Mouse (Mus musculus): ENCODE results near the gene Mybphl.

The Mybphl gene

DNA sequence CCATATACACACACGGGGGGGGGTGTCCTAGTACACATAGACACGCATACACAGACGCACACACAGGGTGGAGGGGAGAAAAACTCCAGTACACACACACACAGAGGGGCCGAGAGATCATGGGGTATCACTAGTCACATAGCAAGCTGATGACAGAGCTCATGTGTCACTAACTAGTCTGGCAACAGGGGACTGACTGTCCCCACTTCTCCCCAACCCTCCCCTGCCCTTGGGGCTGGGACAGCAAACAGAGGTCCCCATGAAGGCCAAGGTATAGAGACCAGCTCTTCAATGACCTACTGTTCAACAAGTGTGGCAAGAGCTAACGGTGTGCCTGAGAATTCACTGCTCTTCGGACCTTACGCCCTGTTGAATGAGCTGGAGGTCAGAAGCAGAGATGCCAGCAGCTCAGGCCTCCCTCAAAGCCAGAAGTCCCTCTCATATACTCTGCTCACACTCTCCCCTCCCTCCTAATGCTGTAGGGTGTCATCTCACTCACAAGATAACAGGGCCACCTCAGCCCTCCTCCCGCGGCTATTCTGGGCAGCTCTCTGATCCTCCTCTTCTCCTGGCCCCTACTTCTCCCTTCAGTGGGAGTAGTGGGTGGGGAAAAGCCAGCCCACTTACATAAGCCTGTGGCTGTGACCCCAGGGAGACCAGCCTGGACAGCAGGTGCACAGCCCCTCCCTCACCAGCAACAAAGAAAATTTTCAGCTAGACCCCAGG lies at the start of gene Mybphl:
TSS of gene Mybphl (plus strand) at position 642 of the 726 bp plus-strand sequence.
- no peak for DNase-seq (ENCODE audit: extremely low read depth, low read depth, low spot score)

DNA sequence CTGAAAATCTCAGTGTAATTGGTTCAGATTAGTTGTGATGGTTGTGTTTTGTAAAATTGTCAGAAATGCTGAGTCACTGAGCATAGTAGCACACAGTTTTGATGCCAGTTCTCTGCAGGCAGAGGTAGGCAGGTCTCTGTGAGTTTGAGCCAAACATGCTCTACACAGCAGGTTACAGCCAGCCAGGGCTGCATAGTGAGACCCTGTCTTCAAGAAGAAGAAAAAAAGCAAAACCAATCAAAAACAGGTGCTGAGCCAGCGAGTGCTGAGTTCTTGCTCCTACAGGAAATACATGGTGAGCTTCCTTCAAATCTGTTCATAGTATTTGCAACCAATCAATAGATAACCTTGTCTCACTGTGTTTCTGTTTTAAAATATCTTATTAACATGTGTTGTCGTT lies 46.2 kb upstream of the Mybphl start:
- no peak for DNase-seq (ENCODE audit: extremely low read depth, low read depth, low spot score)

DNA sequence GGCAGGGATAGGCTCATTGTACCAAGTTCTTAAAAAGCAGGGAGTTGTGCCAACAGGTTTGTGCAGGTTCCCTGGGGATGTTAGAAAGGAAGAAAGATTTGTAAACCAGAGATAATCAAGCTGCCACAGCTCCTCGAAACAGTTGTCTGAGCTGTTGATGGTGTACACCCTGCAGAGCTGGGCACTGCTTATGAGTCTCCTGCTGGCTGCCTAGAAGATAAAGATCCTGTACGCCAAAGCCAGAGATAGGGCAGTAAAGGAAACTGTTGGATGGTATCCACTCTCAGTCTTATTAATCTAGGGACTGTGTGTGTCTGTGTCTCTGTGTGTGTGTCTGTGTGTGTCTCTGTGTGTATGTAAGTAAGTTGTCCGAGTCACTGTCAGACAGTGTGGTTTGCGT lies 43.0 kb upstream of the Mybphl start:
- no peak for DNase-seq (ENCODE audit: extremely low read depth, low read depth, low spot score)

DNA sequence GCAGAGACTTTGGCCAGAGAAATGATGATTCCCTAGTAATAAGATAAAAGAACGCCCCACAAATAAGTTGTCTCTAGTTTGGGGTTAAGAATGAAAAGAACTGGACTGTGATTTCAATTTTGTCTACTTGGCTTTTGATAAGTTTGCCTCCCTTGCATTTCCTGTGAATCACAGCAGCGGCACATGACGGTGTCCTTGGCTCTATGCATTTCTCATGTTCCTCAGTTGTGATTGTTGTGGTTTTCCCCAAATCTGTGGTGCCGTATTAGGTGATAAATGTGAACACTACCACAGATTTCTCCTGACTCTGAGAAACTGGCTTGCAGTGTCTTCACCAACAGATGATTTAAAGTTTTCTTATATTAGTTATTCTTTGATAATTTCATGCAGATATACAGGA lies 42.6 kb upstream of the Mybphl start:
- DNase-seq (ENCODE audit: extremely low read depth, low read depth, low spot score), result no peak

DNA sequence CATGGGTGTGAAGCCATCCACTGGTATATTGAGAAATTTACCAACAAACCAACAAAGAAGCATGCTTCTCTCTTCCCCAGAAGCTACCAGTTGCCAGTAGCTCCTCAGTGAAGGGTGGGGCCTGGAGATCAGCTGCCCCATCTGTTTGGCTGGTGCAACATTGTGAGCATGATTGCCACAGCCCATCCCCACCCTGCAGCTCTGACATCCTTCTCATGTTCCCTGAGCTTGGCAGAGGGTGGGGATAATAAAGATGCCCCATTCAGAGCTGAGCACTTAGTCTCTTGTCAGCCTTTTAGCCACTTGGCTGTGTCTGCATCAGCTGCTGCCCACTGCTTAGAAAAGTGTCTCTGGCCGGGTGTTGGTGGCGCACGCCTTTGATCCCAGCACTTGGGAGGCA lies 41.7 kb upstream of the Mybphl start:
- DNase-seq (ENCODE audit: extremely low read depth, low read depth, low spot score), result no peak

DNA sequence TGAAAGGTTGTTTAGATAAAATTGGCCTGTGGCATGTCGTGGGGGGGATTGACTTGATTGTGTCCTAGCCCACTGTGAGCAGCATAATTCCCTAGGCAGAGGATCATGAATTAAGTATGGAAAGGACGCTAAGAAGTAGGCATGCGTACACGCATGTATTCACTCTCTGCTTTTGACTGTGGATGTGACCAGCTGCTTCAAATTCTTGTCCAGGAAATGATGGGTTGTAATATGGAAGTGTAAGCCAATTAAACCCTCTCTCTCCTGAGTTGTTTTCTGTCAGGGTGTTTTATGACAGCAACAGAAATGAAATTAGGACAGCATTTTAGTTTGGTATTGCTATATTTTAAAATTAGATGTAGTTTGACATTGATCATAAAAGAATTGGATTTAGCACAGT lies 39.9 kb upstream of the Mybphl start:
- no peak for DNase-seq (ENCODE audit: extremely low read depth, low read depth, low spot score)

DNA sequence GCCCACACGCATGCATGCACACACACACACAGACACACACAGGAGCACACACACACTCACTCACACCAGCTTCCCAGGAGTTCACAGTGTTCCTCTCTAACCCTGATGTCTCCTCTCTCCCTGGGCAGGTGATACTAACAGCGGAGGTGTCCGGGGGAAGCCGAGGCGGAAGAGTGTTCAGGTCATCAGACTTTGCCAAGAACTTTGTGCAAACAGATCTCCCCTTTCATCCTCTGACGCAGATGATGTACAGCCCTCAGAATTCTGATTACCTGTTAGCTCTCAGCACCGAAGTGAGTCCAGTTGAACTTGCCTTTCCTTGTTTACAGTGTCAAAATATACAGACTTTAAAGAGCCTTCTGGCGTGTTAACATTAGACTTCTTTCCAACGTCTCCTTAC lies 39.2 kb upstream of the Mybphl start:
- DNase-seq (ENCODE audit: extremely low read depth, low read depth, low spot score), result no peak

DNA sequence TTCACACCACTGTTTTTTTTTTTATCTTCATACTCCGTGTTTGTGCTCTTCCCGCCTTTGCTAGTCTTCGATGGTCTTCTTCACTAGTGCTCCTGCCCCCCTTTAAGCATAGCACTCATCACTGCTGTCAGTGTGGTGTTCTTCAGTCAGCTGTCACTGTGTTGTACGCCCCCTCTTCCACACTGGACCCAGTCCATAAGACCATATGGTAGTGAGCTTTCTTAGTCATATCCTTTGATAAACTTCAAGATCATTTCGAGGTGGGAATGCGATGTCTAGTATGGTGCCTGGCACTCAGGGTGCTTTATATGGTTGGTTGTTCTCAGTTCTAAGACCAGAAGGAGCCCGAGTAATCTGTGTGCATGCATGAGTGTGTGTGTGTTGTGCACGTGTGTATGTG lies 37.4 kb upstream of the Mybphl start:
- DNase-seq (ENCODE audit: extremely low read depth, low read depth, low spot score), result no peak

DNA sequence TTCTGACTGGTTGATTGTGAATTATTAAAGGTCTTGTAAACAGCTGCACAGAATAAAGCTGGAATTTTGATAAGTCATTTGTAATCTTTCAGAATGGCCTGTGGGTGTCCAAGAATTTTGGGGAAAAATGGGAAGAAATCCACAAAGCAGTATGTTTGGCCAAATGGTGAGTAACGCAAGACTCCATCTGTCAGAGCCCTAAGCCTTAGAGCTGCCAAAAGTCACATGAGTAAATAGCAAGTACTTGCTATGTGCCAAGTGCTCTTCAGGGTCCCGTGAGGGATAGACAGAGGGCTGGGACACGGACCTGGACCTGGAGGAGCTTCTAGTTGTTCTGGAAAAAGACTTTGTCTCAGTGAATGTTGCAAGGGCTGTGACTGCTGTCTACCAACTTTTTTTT lies 36.8 kb upstream of the Mybphl start:
- no peak for DNase-seq (ENCODE audit: extremely low read depth, low read depth, low spot score)

DNA sequence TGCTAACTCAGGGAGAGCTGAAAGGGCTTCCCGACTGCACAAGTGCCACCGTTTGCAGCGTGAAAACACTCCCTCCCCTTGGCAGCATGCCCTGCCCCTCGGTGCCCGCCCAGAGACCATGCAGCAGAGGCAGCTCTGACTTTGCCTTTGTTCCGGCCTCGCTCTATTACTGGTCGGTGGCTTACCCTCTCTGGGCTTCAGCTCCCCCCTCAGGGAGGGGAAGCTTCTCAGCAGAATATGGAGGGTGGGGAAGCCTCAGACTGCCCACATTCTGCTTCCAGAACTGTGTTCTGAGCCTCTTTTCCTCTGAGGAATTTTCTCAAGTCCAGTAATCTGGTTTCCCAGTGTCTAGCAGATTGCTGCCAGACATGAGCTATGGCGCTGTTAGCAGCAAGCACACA lies 36.3 kb upstream of the Mybphl start:
- no peak for DNase-seq (ENCODE audit: extremely low read depth, low read depth, low spot score)

DNA sequence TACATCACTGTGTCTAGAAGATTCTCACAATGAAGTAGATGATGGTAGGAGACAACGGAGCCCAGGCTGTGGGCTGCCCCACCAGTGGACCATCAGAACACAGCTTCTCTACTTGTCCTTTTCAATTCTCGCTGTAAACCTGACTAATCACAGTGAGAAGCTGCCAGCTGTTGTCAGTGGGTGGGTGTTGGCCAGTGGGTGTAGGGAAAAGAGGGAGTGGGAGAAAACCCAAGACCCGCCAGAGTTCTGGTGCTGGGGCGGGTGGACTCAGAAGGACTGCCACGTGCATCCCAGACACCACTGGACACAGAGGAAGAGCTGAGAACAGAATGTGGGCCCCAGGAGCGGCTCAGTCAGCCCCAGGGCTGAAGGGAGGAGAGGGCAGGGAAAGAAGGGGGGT lies 33.9 kb upstream of the Mybphl start:
- no peak for DNase-seq (ENCODE audit: extremely low read depth, low read depth, low spot score)

DNA sequence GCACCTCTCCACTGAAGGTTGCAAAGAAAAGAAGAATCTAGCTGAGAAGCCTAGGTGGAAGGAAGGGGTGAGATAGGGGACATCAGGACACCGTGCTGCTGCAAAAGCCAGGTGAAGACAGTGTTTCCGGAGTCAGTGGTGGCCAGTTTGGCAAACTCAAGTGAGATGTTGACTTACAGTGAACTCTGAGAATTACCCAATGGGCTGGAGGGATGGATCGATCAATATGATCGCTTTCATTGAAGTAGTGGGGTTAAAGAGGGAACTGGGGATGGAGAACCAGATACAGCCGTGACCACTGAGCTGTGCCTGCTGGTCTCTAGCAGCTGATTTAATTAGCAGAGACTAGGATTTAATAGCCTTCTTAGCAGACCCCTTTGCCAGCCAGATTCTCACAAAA lies 27.8 kb upstream of the Mybphl start:
- DNase-seq (ENCODE audit: extremely low read depth, low read depth, low spot score), result no peak

DNA sequence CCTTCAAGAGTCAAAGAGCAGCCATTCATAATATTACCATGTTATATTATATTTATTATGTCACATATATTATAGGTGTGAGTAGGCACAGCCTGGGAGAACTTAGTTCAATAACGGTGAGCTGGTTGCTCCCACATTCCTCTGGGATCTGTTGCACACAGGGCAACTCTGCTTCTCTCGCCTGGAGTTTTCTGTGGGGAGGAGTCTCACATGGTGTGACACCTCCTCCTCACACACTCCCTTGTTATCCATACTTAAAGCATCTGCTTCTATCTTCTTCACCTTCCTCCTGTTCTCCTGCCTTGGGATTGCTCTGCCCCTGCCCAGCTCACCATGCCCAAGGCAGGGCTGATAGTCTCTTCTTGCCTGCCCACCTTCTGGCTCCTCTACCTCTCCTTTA lies 23.7 kb upstream of the Mybphl start:
- no peak for DNase-seq (ENCODE audit: extremely low read depth, low read depth, low spot score)

DNA sequence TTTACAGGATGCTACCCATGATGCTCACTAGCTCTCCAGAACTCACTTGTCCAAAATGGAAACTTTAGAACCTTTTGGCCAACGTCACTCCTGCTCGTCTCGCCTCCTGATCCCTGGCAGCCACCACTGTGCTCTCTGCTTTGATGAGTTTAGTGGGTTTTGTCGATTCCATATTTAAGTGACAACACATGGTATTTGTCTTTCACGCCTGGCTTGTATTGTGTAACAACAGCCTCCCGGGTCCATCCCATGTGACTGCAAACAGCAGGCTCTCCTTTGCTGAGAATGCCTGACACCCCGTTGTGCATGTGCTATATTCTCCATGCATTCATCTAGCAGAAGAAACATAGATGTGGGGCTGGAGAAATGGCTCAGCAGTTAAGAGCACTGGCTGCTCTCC lies 22.5 kb upstream of the Mybphl start:
- DNase-seq (ENCODE audit: extremely low read depth, low read depth, low spot score), result no peak

DNA sequence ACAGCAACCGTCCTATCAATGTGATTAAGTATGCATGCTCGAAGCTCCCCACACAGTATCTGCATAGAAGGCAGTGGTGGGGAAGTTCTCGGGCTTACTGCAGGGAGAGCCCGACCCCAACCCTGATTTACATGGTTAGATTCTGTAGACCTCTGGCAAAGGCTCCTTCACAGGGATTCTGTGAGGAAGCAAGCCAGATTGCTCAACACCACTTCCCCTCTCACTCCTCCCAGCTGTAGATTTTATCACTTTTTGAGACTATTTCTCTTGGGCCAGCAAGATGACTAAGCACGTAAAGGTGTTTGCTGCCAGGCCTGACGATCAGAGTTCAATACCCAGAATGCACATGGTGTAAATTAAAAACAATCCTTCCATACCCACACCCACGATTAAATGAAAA lies 18.9 kb upstream of the Mybphl start:
- peak; percentile 31 for DNase-seq (ENCODE audit: extremely low read depth, low read depth, low spot score)

DNA sequence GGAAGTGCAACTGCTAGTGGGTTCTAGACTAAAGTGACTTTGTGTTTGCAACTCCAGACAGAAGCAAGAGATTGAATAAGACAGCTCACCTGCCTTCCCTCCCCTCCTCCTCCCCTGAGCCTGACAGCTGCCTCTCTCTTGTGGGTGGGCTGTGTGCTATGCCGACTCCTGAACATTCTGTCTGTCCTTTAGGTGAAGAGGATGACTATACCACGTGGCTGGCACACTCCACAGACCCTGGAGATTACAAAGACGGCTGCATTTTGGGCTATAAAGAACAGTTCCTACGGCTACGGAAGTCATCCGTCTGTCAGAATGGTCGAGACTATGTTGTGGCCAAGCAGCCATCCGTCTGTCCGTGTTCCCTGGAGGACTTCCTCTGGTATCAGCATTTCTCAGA lies 16.3 kb upstream of the Mybphl start:
- DNase-seq (ENCODE audit: extremely low read depth, low read depth, low spot score), result no peak

DNA sequence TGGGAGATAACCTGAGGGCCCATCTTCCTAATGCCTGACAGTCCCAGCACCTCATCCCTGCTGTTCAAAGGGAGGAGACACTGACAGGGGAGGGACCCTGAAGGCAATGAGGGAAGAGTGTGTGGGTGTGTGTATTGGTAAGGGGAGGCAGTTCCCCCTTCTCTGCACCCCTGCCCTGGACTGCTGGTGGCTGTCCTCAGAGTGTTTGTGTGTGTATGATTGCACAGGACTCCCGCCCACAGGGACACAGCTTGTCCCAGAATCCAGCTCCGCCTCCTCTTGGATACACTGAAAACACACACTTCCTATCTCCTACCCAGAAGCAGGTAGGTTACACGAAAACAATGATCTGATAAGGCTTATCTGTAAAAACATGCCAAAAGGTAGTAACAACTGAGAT lies 9.5 kb upstream of the Mybphl start:
- no peak for DNase-seq (ENCODE audit: extremely low read depth, low read depth, low spot score)

DNA sequence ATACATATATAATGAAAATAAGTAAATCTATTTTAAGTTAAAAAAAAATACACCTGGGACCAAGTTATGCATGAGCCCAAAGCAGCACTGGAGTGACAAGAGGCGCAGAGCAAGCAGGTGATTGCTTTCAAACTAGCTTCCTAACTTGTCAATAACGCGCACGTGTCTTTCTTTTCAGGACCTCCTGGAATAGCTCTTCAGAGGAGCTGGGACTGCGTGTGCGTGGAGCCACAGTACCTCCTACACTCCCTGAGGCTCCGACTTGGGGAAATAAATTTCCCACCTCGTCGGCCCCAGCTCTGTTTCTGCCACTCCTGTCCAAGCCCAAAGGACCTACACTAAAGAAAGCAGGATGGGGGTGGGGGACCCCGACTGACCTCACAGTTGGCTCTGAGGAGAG lies 7.7 kb upstream of the Mybphl start:
- no peak for DNase-seq (ENCODE audit: extremely low read depth, low read depth, low spot score)

DNA sequence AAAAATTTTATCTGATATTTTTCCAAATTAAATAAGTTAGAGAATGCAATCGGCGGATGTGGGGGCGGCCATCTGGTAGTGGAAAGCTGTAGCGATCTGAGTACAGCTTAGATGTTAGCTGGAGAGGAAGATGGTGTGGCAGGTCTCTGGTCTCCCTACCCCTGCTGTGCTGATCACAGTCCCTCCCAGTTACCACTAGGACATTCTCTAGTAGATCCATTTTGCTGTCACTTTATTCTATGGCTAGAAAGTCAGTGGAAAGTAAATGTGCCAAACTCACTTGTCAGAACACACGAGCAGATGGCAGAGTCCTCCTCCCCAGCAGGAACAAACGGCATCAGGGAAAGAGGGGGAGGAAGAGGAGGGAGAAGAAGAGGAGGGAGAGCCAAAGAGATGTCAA lies 6.3 kb upstream of the Mybphl start:
- no peak for DNase-seq (ENCODE audit: extremely low read depth, low read depth, low spot score)

DNA sequence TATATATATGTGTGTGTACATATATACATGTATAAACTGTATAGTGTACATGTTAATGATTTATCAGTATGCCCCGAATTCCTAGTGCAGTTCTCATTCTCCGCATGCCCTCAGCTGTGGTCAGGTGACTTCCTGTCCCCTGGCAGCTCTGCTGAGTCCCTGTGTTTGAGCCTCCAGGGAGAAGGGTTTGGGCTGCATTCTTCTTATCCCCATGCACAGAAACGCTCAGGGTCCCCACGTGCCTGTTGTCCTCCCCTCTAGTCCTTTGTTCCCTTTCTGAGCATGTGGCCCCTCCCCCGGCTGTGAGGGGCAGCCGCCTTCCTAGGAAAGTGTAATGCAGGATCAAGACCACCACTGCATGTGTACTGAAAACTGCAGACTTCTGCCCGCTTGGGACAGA lies 3.8 kb upstream of the Mybphl start:
- DNase-seq (ENCODE audit: extremely low read depth, low read depth, low spot score), result no peak

DNA sequence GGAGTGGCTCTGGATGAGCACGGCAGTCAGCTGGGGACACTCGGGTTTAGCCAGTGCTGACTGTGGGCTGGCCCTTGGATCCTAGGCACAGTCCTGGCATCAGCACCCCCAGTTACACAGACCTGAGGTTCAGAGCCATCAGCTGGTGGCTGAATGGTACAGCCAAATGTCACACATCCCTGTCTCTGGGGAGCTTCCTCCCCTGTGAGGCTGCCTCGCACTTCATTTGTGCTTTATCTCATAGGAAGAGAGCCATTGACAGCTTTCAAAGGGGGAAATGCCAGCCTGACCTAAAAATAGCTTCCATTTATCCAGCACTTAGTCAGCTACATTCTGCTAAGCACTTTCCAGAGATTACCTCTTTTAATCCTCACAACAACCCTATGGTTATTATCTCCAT lies 1.1 kb upstream of the Mybphl start:
- no peak for DNase-seq (ENCODE audit: extremely low read depth, low read depth, low spot score)

DNA sequence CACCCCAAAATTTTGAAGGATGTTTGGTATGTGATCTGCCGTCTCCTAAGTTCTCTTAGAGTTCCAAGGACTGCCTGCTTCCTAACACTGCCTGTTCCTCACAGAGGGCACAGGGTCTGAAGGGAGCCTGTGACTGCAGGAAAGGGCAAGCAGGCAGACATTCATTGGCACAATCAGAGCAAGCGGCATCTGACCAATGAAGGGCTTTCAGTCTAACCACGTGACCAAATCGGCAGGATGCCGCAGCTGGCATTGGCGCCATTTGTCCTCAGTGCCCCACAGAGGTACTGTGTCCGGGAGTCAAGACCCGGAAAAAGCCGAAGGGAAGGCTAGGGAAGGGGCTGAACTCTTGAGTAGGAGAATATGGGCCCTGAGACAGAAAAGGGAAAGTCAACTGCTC lies 2.5 kb downstream of the Mybphl start:
- DNase-seq (ENCODE audit: extremely low read depth, low read depth, low spot score), result no peak

DNA sequence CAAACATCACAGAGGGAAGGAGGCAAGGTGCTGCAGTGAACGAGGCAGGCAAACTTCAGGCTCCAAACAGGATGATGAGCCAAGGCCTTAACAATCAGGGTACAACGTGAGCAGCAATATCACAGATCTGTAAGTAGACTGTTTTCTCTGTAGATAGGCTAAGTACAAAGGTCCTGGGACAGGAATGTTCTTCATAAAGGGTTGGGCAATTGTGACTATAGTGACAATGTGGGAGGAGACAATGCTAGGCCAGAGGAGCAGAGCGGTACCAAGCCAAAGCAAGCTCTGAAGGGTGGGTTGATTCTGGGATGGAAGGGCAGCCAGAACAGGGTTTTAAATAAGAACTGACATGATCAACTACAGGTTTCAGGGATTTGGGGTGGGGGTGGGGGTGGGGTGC lies 3.1 kb downstream of the Mybphl start:
- no peak for DNase-seq (ENCODE audit: extremely low read depth, low read depth, low spot score)

DNA sequence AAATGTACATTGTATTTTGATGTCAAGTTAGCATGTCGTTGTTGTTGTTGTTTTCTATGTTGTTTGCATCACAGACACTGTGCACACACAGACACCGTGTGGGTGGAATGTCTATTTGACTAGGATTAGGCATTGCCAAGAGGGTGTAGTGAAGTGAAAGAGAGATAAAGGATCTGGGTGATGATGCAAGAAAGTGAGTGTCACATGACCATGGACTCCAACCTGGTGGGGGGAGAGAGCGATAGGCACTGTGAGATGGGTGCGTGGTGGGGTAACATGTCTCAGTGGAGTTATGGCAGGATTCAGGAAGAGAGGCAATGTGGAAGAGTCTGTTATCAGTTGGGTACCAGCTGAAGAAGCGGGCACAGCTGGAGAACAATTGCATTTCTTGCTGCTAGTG lies 4.0 kb downstream of the Mybphl start:
- no peak for DNase-seq (ENCODE audit: extremely low read depth, low read depth, low spot score)
